Mouse (Mus musculus): ENCODE results near the gene Nhsl2. TPM values are rescaled to one million over a fixed set of nuclear protein-coding genes. Genes with fewer than 3 reads are reported as not detected.
A peak's percentile ranks its signal among the peaks of the same experiment; 100 is the strongest.
"Not testable (repeated sequence)": the region's sequence is repeated elsewhere in the genome, so short reads cannot be mapped to it uniquely, and the experiment has no call there.

Gene Nhsl2
- 9.7 and 11.8 TPM in 2 replicates for polyA plus RNA-seq (2014; fragmentation: Nextera tagmentation; extraction: Ambion mirVana)

DNA sequence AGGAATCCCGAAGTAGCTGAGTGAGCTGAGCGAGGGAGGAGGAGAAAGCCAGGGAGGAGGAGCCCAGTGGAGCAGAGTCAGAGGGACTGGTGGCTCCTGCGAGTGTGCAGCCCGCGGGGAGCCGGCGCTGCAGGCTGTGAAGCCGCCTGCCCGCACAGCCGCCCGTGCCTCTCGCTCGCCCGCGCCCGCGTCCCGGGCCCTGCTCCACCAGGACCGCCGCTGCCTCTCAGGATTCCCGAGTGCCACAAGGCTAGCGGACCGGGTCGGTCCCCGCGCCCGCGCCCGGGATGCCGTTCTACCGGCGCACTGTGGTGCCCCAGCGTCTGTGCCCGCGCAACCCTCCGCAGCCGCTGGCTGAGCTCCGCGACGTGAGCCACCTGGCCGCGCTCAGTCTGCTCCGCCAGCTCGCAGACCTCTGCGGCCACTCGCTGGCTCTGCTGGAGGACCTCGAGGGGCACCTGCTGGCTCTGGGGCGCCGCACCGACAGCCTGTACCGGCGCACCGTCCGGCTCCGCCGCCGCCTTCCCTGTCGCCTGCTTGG, at the start of gene Nhsl2:
TSS of gene Nhsl2 (plus strand) at position 105 of the 541 bp plus-strand sequence.
- Histone ChIP-seq H3K36me3 (ENCODE audit: control insufficient read depth, insufficient read depth, low read length) (no peaks in the 10 kb centered on the region), H3K4me3 (ENCODE audit: low read depth, low read length) (peak within 1 kb of the TSS; percentile 48), H3K4me1 (replicated peaks; ENCODE audit: control insufficient read depth, insufficient read depth, low read length) (no peaks in the 10 kb centered on the region), H3K9ac (ENCODE audit: low read depth, low read length) (peak within 1 kb of the TSS; percentile 52), H3K9me3 (ENCODE audit: control insufficient read depth, low read length) (no peaks in the 10 kb centered on the region), H3K27me3 (ENCODE audit: control insufficient read depth, insufficient read depth, low read length) (peaks cover 31% of the 10 kb centered on the region), H3K27ac (ENCODE audit: low read depth, low read length) (no peak within 1 kb of the TSS), H3K4me2 (replicated peaks; ENCODE audit: low read depth, low read length) (peak within 1 kb of the TSS; percentile 67)
- ATAC-seq (ENCODE audit: low FRiP score) (peak; percentile 71), DNase-seq (ENCODE audit: low spot score) (peak; percentile 56)
- WGBS: 23% methylated on average over 27 of the region's 58 CpGs

DNA sequence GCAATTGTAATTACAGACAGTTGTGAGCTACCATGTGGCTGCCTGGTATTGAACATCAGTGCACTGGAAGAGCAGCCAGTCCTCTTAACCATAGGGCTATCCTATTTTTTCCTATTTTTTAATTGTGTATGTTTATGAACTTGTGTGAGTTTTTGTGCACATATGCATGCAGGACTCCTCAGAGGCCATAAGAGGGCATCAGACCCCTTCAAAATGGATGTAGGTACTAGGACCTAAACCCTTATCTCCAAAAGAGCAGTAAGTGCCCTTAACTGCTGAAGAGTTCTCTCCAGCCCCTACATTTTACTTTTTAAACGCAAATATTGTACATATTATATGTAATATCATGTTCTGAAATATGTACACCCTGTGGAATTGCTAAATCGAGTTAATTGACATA, 43.7 kb upstream of the Nhsl2 start:
- peak; percentile 27 for DNase-seq (ENCODE audit: low spot score)
- no peak overlapping the region for H3K9ac ChIP-seq (ENCODE audit: low read depth, low read length)
- 29% methylated on average over 2 of the region's 2 CpGs for WGBS
- H3K9me3 ChIP-seq (ENCODE audit: control insufficient read depth, low read length): no peaks in the 10 kb centered on the region
- no peak for ATAC-seq (ENCODE audit: low FRiP score)
- no peak overlapping the region for H3K27ac ChIP-seq (ENCODE audit: low read depth, low read length)
- no peak overlapping the region for H3K4me2 ChIP-seq (replicated peaks; ENCODE audit: low read depth, low read length)
- H3K36me3 ChIP-seq (ENCODE audit: control insufficient read depth, insufficient read depth, low read length): no peaks in the 10 kb centered on the region
- H3K4me1 ChIP-seq (replicated peaks; ENCODE audit: control insufficient read depth, insufficient read depth, low read length): no peaks in the 10 kb centered on the region
- H3K27me3 ChIP-seq (ENCODE audit: control insufficient read depth, insufficient read depth, low read length): no peaks in the 10 kb centered on the region
- no peak overlapping the region for H3K4me3 ChIP-seq (ENCODE audit: low read depth, low read length)

DNA sequence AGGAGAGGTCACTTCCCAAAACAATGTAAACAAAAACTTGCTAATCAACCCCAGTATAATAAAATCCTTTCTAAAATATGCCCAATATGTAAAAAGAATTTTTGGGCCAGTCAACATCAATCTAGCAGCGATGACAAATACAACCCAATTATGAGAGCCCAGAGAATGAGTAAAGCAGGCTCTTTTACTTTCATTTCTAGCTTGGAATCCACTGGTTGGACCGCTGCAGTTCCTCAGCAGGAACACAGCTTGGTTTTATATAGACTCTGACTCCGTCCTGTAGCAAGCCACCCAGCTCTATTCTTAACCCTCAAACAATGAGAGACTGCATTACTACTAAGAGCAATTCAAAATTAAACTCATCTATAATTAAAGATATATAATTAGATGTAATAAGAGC, 37.4 kb upstream of the Nhsl2 start:
- H3K4me3 ChIP-seq (ENCODE audit: low read depth, low read length): no peak overlapping the region
- no peak overlapping the region for H3K9ac ChIP-seq (ENCODE audit: low read depth, low read length)
- no peak overlapping the region for H3K4me2 ChIP-seq (replicated peaks; ENCODE audit: low read depth, low read length)
- ATAC-seq (ENCODE audit: low FRiP score) (no peak), DNase-seq (ENCODE audit: low spot score) (no peak)
- WGBS: 72% methylated on average over 3 of the region's 3 CpGs
- no peaks in the 10 kb centered on the region for H3K4me1 ChIP-seq (replicated peaks; ENCODE audit: control insufficient read depth, insufficient read depth, low read length)
- no peaks in the 10 kb centered on the region for H3K36me3 ChIP-seq (ENCODE audit: control insufficient read depth, insufficient read depth, low read length)
- H3K9me3 ChIP-seq (ENCODE audit: control insufficient read depth, low read length): no peaks in the 10 kb centered on the region
- no peak overlapping the region for H3K27ac ChIP-seq (ENCODE audit: low read depth, low read length)
- H3K27me3 ChIP-seq (ENCODE audit: control insufficient read depth, insufficient read depth, low read length): no peaks in the 10 kb centered on the region; the same call in 1 of the 2 replicates

DNA sequence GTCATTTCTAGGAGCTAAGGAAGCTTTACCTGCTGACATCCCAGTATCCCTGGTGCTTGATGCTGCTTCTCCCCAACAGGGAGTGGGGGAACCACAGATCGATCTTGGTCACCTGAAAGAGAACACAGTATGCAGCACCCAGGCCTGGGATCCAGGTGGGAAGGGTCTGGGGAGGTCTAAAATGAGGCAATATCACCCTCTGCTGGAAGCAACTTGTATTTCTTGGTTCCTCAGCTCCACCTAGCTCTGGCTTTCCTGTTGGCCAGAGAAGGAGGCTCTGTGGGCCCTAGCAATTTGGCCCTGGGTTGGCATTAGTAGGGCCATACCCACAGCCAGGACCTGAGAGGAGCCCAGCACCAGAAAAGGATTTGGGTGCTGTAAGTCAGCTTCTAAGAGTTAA, 30.0 kb upstream of the Nhsl2 start:
- DNase-seq (ENCODE audit: low spot score) (peak; percentile 10), ATAC-seq (ENCODE audit: low FRiP score) (no peak)
- Histone ChIP-seq H3K27me3 (ENCODE audit: control insufficient read depth, insufficient read depth, low read length) (no peaks in the 10 kb centered on the region; the same call in 1 of the 2 replicates), H3K4me2 (replicated peaks; ENCODE audit: low read depth, low read length) (no peak overlapping the region), H3K9ac (ENCODE audit: low read depth, low read length) (no peak overlapping the region), H3K4me1 (replicated peaks; ENCODE audit: control insufficient read depth, insufficient read depth, low read length) (no peaks in the 10 kb centered on the region), H3K27ac (ENCODE audit: low read depth, low read length) (no peak overlapping the region), H3K9me3 (ENCODE audit: control insufficient read depth, low read length) (no peaks in the 10 kb centered on the region), H3K4me3 (ENCODE audit: low read depth, low read length) (no peak overlapping the region), H3K36me3 (ENCODE audit: control insufficient read depth, insufficient read depth, low read length) (no peaks in the 10 kb centered on the region)
- 56% methylated on average over 1 of the region's 1 CpGs for WGBS

DNA sequence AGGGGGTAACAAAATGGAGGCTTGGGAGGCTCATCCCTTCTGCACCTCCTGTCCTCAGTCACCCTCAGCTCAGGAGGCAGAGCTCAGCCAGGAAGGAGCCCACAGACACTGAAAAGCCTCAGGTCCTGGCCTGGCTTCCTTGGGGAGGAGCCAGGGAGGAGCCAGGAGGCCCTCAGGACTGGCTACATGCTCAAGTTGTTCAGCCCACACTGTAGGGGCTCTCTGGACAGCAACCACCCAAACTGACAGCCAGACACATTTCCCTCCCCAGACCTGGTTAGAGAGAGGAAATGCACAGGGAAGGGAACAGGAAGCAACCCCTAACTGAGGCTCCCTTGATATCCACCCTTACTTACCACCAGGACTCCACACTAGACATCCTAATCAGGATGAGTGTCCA, 29.2 kb upstream of the Nhsl2 start:
- not testable (repeated sequence) for H3K27me3 ChIP-seq (ENCODE audit: control insufficient read depth, insufficient read depth, low read length); H3K9me3 ChIP-seq (ENCODE audit: control insufficient read depth, low read length); H3K4me1 ChIP-seq (replicated peaks; ENCODE audit: control insufficient read depth, insufficient read depth, low read length); H3K27ac ChIP-seq (ENCODE audit: low read depth, low read length); H3K9ac ChIP-seq (ENCODE audit: low read depth, low read length); H3K4me2 ChIP-seq (replicated peaks; ENCODE audit: low read depth, low read length); DNase-seq (ENCODE audit: low spot score); H3K36me3 ChIP-seq (ENCODE audit: control insufficient read depth, insufficient read depth, low read length); H3K4me3 ChIP-seq (ENCODE audit: low read depth, low read length); ATAC-seq (ENCODE audit: low FRiP score)

DNA sequence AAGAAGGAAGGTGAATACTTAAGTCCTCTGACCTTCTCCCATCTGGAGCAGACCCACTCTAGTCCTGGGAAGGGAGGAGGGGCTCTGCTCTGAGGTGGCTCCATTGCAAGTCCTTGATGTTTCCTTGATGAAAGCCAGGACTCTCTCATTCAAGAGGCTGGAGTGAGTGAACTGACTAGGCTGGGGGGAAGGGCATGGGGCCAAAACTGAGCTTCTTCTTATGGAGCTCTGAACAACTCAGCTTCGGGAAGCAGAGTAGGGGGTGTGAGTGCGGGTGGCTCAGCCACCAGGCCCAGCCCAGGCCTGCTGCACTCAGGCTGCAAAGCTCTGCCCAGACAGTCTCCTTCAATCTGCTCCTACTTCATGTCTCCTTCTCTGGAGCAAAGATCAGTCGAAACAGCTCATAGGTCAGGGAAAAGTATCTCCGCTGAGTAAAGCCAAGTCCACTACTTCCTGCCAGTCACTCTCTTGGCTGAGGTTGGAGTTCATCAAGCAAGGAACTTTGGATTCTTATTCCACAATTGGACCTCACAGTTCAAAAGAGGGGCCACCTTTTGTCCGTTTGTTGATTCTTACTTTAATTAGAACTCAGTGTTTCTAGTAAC, 1.9 kb upstream of the Nhsl2 start:
- H3K9ac ChIP-seq (ENCODE audit: low read depth, low read length): no peak overlapping the region
- no peaks in the 10 kb centered on the region for H3K9me3 ChIP-seq (ENCODE audit: control insufficient read depth, low read length)
- no peak for ATAC-seq (ENCODE audit: low FRiP score)
- H3K27ac ChIP-seq (ENCODE audit: low read depth, low read length): no peak overlapping the region
- no peak overlapping the region for H3K4me2 ChIP-seq (replicated peaks; ENCODE audit: low read depth, low read length)
- DNase-seq (ENCODE audit: low spot score): no peak
- H3K4me3 ChIP-seq (ENCODE audit: low read depth, low read length): no peak overlapping the region
- H3K27me3 ChIP-seq (ENCODE audit: control insufficient read depth, insufficient read depth, low read length): peaks cover 30% of the 10 kb centered on the region
- no peaks in the 10 kb centered on the region for H3K4me1 ChIP-seq (replicated peaks; ENCODE audit: control insufficient read depth, insufficient read depth, low read length)
- H3K36me3 ChIP-seq (ENCODE audit: control insufficient read depth, insufficient read depth, low read length): no peaks in the 10 kb centered on the region
- 47% methylated on average over 5 of the region's 5 CpGs for WGBS

DNA sequence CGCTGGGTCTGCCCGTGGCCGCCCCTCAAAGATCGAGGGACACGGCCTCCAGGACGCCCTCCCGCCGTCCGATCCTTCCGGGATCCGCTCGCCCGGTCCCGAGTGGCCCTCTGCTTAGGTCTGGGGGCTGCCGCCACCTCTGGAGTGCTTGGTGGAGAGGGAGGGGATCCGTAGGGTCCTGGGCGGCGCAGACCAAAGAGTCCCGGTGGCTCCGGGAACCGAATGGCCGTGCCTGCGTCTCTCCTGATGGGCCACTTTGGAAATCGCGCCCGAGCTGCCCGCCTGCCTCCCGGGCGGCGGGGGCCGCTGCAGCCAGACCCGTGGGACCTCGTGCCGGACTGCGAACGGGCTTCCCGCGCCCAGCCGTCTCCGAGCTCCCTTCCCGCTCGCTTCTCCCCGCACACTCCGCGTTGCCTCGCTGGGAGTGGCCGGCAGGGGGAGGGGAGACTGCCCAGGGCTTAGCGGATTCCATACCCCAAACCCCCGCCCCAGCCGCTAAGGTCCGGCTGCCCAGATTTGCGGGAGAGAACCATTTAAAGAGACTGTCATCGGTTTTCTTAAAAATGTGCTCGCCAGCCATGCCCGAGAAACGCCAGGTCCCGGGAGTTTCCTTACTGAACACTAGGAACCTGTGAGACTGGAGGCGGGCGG, 841 bp downstream of the Nhsl2 start:
- H3K9ac ChIP-seq (ENCODE audit: low read depth, low read length): peak overlapping the region; percentile 52
- 19% methylated on average over 40 of the region's 59 CpGs for WGBS
- peaks cover 31% of the 10 kb centered on the region for H3K27me3 ChIP-seq (ENCODE audit: control insufficient read depth, insufficient read depth, low read length)
- H3K9me3 ChIP-seq (ENCODE audit: control insufficient read depth, low read length): no peaks in the 10 kb centered on the region
- no peak overlapping the region for H3K27ac ChIP-seq (ENCODE audit: low read depth, low read length)
- H3K4me2 ChIP-seq (replicated peaks; ENCODE audit: low read depth, low read length): peak overlapping the region; percentile 67
- ATAC-seq (ENCODE audit: low FRiP score) (peak; percentile 60; the same call in 1 of the 2 replicates), DNase-seq (ENCODE audit: low spot score) (peak; percentile 71)
- no peaks in the 10 kb centered on the region for H3K4me1 ChIP-seq (replicated peaks; ENCODE audit: control insufficient read depth, insufficient read depth, low read length)
- H3K4me3 ChIP-seq (ENCODE audit: low read depth, low read length): peak overlapping the region; percentile 48
- no peaks in the 10 kb centered on the region for H3K36me3 ChIP-seq (ENCODE audit: control insufficient read depth, insufficient read depth, low read length)

DNA sequence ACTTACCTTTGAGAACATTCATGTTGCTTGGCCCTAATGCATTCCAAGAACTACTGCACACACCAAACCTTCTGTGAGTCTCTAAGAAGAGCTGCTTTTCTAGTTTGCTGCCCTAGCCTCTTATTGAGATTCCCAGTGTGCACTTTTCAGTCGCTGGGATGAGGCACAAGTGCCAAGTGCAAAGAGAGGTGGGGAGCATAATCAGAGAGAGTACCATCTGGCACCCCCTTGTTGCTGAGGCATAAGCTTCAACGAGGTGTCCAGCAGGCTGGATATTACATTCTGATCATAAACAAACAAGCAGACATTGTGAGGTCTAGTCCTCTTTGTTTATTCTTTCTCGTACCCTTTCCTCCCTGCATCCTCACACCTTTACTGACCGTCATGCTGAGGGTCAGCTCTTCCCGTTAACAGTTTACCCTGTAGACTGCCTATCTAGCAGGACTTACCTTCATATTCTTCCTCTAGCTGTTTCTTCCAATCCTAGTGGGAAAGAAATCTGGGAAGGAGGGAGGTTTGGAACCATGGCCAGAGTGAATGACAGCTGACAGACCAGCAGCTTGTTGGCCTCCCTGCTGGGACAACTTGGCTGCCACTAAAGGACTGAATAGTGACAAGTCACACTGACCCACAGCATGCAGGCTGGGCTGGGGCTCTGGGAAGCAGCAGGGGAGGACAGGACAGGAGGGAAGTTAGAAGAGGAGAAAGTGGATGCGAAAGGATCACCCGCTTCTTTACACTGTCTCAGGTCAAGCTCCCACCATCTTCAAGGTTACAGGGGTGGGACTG, 2.6 kb downstream of the Nhsl2 start:
- WGBS: 46% methylated on average over 7 of the region's 7 CpGs
- Histone ChIP-seq H3K36me3 (ENCODE audit: control insufficient read depth, insufficient read depth, low read length) (no peaks in the 10 kb centered on the region), H3K9me3 (ENCODE audit: control insufficient read depth, low read length) (no peaks in the 10 kb centered on the region), H3K9ac (ENCODE audit: low read depth, low read length) (no peak overlapping the region), H3K4me1 (replicated peaks; ENCODE audit: control insufficient read depth, insufficient read depth, low read length) (no peaks in the 10 kb centered on the region), H3K4me3 (ENCODE audit: low read depth, low read length) (no peak overlapping the region), H3K27ac (ENCODE audit: low read depth, low read length) (no peak overlapping the region), H3K4me2 (replicated peaks; ENCODE audit: low read depth, low read length) (no peak overlapping the region), H3K27me3 (ENCODE audit: control insufficient read depth, insufficient read depth, low read length) (peaks cover 30% of the 10 kb centered on the region)
- no peak for ATAC-seq (ENCODE audit: low FRiP score)
- no peak for DNase-seq (ENCODE audit: low spot score)
